Mouse (Mus musculus) common myeloid progenitor, adult 5-6 weeks (primary cell): ENCODE data around the gene Pnp. TPM values are rescaled to one million over a fixed set of nuclear protein-coding genes. Genes with fewer than 3 reads are reported as not detected.
"Not testable (repeated sequence)": the region's sequence is repeated elsewhere in the genome, so short reads cannot be mapped to it uniquely, and the experiment has no call there.

Experiments used
- ATAC-seq: replicated peaks from 2 replicates; pipeline ENCODE4 v1.8.0; 2016; ENCODE audit warnings: low read depth, mild to moderate bottlenecking, moderate TSS enrichment, inconsistent platforms; ENCODE audit not compliant: poor library complexity, severe bottlenecking
- total RNA-seq: library from RNA; stranded (forward); fragments of 200-1000, 187-1606 nt; gene quantifications from 2 replicates; pipeline ENCODE4 v1.2.3, GENCODE M21; 2017

The Pnp gene
- total RNA-seq, 1 experiment from 2014 or later = 144 TPM

DNA sequence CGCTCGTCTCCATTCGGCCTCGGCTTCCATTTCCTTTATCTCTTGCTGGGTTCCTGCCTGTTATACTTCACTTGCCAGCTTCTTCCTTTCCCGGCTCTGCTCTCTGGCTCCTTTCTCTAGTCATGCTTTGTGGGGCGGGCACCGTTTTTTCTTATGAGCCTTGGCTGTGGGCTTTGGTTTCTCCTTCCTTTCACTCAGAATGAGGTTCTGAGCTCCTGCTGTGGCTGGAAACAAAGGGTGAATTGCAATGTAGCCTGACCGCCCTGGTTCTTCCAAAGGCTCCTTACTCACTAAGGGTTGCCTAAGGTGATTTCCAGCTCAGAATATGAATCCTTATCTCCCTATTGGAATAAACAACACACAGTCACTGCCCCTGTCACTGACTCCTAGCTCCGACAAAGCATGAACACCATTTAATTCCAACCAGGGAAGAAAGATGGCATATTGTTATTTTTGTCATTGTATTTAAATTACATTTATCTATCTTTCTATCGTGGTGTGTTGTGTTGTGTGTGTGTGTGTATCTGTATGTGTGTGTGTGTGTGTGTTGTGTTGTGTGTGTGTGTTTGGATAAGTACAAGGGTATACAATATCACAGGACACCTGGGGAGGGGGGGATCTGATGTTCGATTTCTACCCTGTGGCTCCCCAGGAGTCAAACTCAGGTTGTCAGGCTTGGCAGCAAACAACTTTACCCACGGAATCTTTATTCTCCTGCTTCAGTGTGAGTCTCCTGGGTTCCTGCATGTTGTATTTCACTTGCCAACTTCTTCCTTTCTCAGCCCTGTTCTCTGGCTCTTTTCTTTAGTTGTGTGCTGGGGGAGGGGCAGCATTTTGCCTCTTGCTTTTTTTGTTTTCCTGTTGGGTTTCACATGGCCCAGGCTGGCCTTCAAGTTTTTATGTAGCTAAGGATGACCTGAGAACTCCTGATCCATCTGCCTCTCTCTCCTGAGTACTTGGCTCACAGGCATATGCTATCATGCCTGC lies 39.0 kb downstream of the Pnp start:
- ATAC-seq = peak; percentile 77

DNA sequence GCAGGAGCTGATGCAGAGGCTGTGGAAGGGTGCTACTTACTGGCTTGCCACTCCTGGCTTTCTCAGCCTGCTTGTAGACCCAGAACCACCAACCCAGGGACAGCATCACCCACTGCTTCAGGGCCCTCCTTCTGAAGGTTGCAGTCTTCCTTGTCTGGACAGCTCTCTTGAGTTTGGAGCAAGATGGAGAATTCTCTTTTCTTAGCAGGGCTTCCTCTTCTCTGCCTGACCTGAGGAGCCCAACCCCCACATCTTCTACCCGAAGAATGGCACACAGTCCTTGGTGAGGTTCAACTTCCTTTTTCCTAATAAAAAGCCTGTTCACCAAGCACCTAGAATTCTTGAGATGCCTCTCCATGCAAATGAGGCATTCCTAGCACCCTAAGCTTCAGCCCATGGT lies 39.9 kb downstream of the Pnp start:
- ATAC-seq = peak; percentile 42

DNA sequence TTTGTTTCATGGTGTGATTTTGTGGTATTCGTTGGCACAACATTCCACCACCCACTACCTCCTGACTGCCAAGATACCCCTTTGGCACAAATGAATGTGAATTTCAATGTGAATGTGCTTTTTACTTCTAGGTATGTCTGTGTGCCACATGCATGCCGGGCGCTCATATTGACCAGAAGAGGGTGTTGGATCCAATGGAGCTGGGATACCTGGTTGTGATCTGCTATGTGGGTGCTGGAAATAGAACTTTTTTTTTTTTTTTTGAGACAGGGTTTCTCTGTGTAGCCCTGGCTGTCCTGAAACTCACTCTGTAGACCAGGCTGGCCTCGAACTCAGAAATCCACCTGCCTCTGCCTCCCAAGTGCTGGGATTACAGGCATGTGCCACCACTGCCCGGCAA lies 42.2 kb downstream of the Pnp start:
- not testable (repeated sequence) for ATAC-seq

DNA sequence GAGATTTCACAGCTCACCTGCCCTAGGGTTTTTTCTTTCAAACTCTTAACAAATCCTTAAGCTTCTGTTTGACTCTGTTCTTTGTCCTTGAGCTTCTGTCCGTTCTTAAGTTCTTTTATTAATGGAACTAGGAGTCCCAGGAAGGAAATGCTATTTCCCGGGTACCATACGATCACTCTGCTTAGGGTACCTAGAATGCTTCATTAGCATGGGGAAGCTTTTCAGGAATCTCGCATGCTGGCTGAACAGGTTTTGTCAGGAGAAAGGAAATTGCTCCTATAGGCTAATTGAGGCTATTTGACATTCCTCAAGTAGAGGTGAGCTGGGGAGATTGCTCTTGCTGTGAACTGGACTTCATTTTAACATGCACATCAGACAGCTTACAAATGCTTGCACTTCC lies 42.8 kb downstream of the Pnp start:
- ATAC-seq = no peak

DNA sequence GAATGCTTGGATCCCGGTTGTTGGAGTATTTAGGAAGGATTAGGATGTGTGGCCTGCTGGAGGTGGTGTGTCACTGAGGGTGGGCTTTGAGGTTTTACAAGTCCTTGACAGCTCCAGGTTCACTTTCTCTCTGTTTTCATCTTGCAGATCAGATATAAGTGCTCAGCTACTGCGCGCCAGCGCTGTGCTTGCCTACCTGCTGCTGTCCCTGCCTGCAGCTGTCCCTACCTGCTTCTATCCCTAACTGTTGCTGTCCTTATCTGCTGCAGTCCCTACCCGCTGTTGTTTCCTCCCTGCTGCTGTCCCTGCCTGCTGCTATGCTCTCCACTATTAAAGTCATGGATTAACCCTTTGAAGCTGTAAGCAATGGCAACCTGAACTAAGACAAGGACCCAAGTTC lies 44.1 kb downstream of the Pnp start:
- no peak for ATAC-seq

DNA sequence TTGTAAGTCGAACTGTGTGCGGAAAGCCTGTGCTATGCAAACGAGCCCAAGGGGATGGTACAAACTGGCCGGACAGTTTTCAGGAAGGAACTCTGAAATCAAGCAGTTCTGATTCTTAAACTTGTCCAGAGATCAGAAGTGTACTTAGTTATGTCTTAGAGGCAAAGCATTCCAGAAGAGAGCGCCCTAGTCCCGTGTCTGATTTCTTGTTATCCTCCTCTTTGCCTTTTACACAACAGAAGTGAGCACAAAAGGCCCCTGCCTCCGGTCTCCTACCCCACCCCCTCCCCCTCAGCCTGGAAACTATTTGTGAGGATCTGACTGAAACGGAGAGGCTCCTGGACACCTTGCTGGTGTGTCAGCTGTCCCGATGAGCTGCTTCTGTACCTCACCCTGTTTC lies 45.8 kb downstream of the Pnp start:
- no peak for ATAC-seq

DNA sequence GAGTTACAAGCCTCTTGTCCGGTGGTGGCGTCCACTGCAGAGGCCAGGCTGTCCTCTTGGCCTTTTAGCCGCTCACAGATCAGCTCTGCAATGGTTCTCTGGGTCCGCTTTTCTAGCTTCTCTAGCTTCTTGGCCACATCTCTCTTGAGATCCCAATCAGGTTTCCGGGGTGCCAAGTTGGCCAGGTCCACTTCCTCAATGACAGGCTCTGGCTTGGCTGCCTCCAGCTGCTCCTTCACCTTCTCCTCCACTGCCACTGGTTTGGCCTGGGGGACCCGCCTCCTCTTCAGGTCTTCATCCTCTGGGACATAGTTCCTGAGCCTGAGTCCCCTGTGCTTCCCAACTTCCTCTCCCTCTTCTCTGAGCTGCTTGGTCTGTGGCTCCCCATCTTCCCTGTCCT lies 47.6 kb downstream of the Pnp start:
- ATAC-seq = peak; percentile 57

DNA sequence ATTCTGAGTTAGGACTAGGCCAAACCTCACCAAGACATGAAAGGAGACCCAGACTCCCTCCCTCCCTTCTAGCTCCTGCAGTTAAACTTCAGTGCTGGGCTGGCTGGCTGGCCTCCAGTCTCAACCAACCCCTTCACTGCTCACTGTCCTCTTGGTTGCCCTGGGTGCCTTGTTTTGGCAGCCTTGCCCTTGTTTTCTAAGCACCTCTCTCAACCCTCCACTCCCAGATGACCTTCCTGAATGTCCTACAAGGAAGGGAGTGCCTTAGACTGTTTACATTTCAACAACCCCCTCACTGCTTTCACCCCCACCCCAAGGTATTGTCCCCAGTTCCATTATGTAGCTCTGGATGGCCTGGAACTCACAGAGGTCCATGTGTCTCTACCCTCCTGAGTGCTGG lies 48.7 kb downstream of the Pnp start:
- no peak for ATAC-seq

DNA sequence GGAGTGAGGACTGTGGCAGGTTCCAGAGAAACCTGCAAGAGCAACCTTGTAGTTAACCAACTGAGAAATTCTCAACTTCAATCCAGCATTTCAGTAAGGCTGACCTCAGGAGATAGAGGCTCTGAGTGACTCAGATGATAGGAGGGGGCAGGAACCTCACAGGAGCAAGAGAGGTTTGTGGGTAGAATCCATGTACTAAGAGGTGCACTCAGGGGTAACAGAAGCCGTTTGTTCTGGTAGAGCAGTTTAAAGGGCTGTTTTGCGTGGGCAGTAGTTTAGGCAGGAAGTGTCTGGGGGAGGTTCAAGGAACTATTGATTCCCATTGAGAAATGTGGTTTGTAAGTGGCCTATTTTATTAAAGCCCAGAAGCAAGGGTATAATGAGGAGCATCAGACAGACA lies 50.3 kb downstream of the Pnp start:
- ATAC-seq = peak; percentile 72

DNA sequence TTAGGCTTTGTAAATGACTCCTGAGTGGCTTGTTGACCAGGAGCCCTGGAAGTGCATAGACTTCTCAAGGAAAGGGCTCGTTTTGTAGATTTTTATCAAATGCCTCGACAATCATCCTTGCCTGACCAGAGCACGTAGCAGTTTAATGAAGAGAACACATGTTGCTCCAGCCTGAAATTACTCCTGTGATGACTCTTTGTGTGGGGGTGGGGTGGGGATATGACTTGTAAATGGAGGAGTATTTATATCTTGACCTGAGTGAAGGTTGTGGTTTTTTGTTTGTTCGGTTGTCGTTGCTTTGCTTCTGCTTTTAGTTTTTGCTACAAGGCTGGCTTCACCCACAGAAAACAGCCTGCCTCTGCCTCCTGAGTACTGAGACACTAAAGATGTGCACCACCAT lies 51.0 kb downstream of the Pnp start:
- ATAC-seq = no peak

DNA sequence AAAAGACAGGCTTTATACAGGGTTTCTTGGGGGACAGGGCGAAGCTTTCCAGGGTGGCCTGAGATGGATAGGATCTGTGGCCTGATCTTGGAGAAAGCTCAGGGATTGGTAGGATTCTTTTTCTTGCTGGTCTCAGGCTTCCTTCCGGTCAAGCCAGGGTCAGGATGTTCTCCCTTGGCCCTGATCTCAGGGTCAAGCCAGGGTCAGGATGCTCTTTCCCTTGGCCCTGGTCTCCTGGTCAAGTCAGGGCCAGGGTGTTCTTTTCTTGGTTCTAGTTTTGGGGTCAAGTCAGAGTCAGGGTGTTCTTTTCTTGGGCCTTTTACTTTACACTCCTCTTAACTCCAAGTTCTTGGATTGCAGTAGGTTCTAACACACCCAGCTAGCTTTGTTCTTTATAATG lies 56.8 kb downstream of the Pnp start:
- no peak for ATAC-seq

DNA sequence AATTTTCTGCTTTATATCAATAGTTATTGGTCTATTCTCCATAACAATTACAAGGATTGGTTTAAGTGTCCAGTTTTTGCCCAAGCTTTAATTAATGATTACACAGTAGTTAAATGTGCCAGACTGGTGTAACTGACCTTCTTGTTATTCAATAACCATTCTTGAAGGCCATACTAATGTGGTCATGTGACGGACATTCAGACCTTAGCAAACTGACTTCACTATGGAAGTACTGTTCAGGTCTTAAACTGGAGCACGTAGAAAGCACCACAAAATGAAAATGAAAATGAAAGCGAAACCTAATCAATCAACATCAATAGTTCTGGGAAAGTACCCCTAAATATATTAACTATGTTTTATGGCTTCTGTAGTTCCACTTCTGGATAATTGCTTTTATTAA lies 60.2 kb downstream of the Pnp start:
- 0 out of 2 replicates have a peak, but pooled peaks have one; percentile 25 for ATAC-seq

DNA sequence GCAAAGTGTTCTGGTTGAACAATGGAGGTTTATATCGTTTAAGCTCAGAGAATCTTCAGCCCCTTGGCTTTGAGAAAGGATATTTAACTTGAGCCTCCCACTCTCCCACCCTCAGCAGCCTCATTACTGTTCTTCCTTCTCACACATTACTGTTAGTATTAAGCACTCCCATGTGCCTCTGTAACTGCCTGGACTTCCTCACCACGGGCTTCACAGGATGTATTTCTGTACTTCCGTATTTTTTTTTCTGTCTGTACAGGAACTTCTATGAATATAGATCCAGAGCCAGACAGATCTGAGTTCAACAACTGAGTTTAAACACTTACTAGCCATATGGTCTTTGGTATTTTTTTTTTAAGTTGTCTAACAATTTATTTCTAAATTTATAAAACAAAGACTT lies 66.2 kb downstream of the Pnp start:
- peak; percentile 89 for ATAC-seq

DNA sequence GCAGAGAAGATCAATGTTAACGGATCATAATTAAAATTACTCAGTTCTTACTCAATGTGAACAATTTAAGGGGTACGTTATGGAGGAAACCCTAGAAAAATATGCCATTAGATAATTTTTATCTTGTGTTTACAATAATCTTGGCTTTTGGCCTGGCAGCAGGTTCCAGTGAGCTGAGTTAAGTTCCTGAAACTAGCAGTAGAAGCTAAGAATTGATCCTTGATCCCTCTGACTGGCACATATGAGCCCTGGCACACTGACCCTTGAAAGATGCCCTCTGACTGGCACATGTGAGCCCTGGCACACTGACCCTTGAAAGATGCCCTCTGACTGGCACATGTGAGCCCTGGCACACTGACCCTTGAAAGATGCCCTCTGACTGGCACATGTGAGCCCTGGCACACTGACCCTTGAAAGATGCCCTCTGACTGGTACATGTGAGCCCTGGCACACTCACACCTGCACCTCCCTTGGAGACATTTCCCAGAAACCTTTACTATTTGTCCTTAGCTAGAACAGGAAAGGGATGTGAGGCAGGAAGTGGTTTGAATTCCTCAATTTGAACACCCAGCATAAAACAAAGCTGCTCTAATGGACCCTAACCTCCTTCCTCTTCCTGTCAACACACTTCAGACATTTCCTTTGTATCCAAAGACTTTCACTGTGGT lies 67.3 kb downstream of the Pnp start:
- peak; percentile 62 for ATAC-seq

DNA sequence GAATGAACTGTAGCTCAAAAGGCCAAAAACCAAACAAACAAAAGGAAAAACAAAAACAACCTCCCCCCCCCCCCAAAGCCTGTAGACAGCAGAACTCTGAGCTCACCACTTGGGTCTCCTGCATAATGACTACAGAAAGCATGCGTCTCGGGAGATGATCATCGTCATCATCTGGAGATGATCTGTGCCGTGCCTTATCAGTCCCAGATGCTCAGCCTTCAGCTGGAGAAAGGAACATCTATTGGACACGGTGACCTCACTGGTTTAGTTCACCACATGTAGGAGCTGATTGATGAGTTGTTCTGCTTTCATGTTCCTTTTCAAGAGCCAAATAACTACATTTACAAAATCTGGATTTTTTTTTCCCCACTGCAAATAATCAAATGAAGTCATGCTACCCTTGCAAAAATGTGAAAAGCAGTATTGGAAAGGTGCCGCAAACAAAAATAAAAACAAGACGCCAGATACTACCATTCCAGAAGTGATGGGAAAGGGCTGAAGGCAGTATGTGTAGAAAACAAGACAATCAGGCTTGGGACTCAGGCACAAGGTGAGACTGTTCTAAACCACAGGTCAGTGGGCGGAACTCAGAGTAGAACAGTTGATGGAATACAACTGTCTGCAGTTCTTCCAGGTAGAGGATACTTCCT lies 76.4 kb downstream of the Pnp start, which contains the start of gene Rnase10:
Rnase10 (plus strand) TSS at position 600 of the 650 bp plus-strand sequence.
- no peak for ATAC-seq

DNA sequence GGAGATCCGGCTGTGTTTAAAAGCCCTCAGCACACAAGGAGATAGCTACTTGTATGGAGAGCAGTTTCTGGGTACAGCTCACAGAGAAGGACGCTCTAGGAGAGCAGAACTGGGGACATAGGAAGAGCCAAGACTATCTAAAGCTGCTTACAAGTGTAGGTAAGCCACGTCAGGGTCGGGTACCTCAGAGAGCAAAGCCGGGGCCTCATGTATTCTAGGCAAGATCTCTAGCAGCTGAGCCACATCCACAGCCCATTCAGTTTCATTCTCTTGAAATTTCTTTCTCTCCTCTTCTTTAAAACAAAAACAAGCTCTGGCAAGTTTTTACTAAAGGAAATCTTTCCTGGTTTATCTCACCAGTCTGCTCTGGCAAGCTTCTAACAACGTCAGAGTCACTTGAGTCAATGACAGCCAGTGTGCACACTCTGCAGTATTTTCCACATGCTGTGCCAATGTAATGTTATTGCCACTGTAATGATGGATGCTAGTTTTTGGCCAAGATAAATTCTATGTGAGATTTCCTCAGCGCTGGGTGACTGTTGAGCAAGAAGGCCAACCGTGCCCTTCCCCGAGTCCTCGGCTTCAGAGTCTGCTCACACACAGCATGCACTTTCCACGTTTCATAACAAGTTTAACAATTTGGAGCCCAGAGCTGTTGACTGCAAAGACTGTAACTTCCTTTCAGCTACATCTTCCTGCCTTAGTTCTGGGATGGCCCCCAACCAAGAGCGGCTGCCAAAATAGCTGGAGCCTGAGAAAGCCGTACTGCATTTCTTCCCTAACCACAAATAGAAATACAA lies 77.2 kb downstream of the Pnp start:
- peak; percentile 63 for ATAC-seq

DNA sequence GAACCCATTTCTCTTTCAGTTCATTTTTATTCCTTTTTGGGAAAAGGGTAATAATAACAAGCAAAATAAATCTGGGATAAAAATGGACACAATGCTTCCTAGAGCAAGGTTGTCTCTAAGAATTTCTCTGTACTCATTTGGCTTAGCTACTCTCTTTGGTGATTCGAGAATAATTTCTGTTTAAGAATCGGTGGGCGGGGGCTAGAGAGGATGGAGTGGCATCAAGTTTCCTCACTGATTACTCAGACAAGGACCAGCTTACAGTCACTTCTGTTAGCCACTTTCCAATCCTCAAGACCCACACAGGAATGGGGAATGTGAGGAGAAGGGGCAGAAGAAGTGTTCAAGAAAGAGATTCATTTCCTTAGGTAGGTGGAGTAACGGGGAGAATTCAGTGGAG lies 77.9 kb downstream of the Pnp start:
- ATAC-seq = no peak

DNA sequence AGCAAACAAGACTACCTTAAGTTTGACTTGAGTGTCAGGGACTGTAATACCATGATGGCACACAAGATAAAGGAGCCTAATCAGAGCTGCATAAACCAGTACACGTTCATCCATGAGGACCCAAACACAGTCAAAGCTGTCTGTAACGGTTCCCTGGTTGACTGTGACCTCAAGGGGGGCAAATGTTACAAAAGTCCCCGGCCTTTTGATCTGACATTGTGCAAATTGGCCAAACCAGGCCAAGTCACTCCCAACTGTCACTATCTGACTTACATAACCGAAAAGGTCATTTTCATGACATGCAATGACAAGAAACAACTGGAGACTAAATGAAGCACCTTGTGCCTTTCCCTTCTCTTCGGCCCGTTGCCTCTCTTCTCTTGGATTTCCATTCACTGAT lies 78.7 kb downstream of the Pnp start:
- ATAC-seq = no peak

DNA sequence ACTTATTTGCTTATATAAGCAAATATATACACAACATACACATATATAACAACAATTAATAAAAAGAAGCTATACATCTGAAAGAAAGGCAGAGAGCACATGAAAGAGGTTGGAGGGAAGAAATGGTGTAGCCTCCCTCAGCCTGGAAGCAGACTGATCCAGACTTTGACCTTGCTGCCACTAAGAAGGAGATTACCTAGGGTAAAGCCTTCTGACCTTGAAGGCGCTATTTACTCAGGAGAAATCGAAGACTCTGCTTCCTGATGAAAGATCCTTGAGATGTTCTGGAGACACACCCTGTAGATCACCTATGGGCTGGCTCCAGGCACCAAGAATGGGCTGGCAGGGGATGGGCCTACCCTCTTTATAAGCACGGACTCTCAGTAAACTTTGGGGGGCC lies 83.8 kb downstream of the Pnp start:
- ATAC-seq = not testable (repeated sequence)
